Mouse (Mus musculus) urinary bladder, postnatal 4 days (tissue): ENCODE results near the gene Arfip1.

Experiments
- DNase-seq, 2 experiments: peaks; one replicate each; pipeline ENCODE4 v3.0.0; 2021 to 2022; ENCODE audit warnings: low spot score in 2 of 2

The Arfip1 gene

DNA sequence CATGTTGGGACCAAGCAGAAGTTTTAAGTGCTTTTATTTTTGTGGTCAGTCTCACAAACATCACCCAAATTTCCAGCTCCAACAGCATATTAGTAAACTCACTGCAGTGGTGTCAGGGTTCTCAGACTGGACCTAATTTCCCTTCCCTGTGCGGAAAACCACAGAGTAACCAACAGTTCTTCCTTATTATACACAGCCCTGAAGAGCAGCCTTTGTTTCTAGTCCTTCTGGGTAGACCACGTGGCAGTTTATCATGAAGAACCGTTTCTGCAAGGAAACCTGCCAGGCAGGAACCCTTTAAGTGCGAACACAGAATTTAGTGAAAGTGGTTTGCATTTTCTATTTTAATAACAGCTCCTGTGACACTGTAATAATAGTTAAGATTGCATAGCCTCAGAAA is 90.3 kb downstream of the Arfip1 start:
- DNase-seq = no peak

DNA sequence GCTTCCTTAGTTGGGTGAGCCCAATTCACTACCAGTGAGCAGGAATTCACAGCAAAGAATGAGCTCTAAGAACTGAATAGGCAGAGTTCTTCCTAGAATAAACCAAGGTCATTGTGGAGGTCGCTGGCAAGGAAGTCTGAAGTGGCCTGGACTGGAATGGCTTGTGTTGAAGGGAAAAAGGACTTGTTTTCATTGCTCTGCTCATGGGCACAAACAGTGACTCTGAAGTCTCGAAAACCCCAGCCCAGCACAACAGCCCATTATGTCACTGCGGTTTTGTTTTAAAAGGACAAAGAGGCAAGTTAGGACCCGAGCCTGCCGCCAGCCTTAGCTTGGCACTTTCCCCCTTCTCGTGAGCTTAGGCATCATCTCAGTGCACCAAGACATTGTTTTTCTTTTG is 93.7 kb downstream of the Arfip1 start:
- DNase-seq = no peak

DNA sequence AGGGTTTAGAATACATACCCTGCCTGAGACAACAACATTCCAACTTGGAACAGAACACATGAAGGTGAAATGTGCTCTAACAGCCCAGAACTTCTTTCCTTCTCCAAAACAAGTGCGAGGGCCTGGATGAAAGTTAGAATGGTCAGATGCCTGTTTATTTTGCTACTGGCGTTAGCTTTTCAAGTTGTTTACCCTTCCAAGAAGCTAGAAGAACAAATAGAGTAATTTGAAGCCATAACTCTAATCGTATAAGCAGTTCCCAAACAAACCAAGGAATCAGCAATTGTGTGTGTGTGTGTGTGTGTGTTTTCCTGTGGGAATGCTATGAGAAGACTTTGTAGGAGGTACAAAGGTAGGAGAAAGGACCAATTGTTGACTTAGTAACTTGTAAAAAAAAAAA is 97.5 kb downstream of the Arfip1 start:
- DNase-seq = no peak

DNA sequence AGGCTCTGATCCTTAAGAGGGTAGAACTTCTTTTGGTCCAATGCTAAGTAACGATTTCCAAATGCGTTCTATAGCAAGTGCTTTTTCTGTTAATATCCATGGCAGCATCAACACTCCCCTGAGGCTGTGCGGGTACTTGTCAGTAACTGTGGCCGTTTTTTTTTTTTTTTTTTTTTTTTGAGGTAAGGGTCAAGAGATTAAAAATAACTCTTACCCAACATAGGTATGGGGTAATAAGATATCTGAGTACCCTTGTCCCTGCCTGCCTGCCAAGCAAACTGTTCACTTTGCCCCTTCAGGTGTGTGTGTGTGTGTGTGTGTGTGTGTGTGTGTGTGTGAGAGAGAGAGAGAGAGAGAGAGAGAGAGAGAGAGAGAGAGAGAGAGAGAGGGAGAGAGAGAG is 98.1 kb downstream of the Arfip1 start:
- DNase-seq = no peak

DNA sequence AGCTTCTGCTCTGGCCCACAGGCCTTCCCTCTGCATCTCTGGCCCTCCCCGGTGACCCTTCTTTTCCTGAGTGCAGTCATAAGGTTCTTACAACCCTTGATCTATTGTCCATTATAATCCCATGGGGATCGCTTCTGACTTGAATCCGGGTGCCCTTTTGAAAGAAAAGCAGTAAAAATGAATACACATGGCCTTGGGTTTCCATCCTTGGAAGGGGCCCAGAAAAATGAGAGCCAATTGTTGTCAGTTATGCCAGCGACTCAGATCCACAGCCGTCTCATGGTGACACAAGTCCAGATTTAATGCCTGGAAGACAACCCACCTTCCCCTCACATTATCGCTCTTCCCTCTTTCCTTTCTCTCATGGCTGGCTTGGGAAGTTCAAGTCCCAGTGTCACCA is 100.3 kb downstream of the Arfip1 start:
- DNase-seq = no peak

DNA sequence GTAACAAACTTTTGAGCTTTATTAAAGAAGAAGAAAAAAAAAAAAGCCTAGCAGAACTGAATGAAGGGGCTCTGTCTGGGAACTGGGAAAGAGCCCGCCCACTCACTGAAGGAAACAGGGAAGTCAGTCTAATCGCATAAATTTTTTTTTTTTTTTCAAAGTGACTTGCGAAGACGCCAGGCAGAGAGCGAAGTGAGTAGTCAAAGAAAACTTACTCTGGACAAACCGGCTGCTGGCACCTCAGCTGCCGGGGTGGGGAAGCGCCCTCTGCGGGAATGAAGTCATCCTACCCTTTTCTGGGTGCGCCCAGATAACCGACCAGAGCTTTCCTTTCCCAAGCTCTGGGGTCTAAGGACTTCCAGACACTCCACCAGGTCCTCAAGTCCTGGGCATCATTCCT is 101.3 kb downstream of the Arfip1 start:
- peak in 1 of 2 experiments; percentile 39 for DNase-seq

DNA sequence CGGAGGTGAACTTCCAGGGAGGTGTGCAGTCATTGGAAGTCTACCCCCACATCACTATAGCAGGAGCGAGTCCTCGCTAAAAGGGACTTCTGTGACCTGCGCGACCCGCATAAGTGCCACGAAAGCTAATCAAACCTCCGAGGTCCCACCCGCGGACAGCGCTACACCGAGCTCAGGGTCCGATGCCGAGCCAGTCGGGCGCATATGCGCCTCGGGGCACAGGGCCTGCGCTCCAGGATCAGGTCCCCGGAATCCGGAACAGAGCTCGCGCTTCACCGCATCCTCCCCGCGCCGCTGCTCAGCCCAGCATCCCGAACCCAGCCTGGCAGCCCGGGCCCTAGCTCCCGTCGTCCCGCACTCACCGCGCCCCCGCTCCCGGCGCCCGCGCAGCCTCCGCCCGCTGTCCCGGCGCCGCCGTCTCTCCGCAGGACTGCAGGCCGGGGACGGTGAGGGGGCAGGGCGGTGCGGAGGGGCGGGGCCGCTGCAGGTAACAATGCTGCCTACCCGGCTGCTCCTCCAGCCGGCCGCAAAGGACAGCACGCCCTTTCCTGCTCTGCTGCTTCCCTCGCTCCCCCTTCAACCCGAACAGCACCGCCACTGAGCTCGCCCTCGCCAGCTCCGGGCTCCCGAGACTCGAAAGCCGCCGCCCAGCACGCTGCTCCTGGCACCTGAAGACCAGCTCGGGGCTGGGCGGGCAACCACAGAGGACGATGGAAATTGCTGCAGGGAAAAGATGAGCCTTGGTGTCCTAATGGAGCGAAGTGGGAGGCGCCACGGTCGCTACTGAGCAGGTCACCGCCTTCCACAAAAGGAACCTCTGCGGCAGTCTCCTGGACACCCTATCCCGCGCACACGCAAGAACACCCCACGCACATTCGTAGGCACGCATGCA is 102.2 kb downstream of the Arfip1 start, which contains the start of gene Fhdc1:
Gene Fhdc1, minus strand, starts transcription at position 424 of the 892 bp plus-strand sequence.
- peak in 1 of 2 experiments; percentile 59 for DNase-seq

DNA sequence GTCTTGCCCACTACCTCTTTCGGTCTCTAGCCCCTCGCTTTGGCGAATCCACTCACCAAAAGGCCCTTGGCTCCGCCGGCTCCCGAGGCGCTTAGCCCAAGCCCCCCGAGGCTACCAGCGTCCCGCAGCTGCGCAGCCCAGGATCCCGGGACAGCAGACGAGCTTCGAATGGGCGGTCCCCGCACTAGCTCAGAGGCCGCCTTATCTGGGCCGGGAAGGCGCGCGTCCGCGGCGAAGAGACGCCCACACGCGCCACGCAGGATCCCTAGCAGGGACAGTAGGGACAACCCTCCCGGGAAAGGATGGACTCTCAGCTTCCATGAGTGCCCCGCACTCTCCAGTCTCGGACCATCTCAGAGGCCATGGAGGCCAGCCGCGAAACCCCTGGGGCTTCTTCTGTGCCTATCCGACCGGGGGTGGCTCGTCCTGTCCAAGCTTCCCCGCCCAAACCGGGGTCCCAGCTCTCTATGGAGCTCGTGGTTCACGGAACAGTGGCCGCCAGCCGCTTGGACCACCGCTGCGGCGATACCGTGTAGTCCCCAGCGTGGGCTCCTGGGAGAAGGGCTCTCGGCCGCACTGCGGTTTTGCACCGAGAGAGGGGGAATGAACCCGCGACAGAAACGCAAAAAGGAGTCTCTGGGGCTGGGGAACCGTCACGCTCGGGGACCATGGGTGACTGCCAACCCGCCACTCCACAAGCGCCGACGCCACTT is 103.0 kb downstream of the Arfip1 start:
- peak; percentile 47 to 69 for DNase-seq

DNA sequence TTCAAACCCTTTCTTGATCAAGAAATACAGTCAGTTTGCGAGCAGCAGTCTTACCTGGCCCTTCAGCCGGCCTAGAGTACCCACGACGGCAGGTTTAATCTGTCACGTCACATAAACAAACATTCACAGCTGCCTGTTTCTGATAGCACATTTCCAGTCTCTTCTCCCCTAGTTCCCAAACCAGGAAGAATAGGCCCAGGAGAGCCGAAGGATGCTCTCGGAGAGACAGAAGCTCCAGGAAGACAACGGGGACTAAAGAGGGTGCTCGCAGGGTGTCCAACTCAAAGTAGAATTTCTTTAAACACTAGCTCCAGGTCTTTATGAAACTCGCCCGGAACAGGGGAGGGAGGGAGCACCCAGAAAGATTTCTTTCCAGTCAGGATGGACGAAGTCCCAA is 103.5 kb downstream of the Arfip1 start:
- no peak for DNase-seq

DNA sequence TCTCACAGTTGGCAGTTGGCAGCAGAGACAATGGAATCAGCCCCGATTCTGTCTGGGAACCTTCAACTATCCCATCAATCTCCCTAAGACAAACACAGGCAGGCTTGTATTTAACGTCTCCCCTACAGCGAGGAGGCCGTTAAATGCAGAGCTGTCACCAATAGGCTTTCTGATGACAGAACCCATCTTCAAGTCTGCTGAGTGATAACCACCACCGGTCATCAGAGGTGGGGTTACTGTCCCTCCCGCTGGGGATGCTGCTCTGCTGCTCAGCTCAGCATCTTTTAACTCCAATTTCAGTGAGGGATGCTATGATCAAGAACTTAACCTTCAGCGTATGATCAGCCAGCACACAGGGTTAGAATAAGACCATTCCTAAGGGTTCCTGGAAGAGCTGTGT is 104.2 kb downstream of the Arfip1 start:
- no peak for DNase-seq

DNA sequence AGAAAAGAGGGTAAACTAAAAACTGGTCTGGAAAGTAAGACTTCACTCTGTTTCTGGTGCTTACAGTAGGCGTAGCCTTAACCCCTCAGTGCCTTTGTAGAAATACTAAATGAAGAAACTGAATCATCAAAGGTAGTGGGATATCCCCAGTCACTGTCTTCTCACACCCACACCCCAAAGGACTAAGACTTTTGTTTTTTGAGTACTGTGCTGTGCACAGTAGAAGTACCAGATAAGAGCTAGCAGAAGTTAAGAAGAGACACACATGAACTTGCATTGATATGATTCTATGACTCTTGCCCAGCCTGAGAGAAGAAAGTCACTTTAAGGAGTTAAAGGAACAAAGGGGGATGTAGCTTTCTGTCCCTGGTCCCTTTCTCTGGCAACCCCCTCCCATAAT is 104.9 kb downstream of the Arfip1 start:
- DNase-seq = no peak

DNA sequence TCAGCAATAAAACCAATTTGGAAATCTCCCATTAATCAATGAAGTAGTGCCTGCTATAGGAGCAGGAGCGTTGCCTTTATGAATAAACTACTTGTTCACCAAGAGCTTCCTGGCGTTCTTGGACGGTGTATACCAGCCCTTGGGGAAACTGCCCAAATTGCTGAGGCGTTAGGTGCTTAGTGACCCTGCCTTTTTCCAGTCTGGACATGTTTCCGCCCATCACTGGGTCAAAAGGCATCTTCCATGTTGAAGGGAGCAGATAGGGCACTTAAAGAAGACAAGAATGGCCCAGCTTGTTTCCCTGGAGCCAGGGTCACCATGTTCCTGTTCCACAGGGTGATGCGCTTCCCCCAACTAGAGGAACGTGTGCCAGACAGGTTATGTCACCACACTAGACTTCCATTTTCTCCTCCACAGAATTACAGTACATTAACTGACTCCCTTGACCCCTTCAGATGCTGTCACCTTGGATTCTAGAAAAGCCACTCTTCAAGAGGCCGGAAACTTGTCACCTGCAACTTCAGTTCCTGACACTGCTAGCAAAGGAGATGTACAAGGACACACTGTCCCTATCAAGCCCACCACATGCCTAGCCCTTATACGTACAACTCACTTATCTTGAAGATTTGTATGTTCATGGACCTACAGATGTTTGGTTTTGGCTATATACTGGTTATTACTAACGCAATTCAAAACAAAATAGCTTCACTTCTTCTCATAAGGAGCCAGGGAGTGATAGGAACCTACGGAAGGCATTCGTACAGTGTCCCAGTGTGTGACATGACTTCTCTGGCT is 107.2 kb downstream of the Arfip1 start:
- no peak for DNase-seq

DNA sequence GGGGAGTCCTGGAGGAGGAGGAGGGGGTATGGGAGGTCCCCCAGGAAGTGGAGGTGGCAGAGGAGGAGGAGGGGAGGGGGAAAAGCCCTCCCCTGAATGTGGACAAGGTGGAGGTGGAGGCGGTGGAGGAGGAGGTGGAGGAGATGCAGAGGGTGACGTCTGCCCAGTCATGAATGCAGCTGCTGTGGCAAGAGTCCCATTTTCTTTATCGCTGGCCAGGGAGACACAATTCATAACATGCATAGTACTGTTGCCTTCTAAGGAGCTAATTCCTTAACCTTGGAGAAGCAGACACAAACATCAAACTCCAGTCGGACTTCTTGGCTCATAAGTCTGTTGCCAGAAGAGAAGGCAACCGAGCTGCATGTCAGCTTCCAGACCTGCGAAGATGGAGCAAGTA is 108.0 kb downstream of the Arfip1 start:
- no peak for DNase-seq

DNA sequence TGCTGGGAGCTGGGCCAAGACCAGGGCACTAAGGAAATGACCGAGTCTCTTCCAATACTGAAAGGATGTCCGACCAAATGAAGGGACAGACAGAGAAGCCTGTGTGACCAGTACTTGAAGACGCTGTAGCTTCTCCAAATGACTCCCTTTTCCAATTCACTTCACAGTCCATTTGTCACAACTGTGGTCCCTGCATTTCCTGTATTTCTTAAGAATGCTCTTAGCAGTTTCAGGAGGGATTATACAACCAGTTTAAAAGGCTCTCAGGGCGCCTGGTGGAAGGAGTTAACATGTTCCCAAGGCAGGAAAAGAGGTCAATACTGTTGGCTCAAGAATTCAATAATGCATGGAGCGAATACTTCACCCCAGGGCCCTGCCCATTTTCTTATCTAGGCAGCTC is 109.5 kb downstream of the Arfip1 start:
- no peak for DNase-seq

DNA sequence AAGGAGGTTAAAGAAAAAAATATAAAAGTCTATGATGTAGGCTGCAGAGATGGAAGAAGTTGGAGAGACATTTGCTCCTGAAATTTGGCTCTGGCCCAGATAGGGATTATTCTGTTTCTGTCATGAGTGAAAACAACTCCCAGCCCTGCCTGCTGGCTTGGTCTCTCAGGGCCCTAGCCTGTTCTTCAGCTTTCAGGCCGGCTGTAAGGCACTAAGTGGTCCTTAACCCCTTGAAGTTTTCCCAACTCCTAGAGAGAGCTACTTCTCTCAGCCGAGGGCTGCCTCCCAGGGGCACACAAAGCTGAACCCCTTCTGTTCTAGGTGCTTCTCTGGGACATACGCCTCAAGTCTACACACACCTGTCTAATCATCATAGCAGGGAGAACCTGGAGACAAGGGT is 109.9 kb downstream of the Arfip1 start:
- DNase-seq = no peak

DNA sequence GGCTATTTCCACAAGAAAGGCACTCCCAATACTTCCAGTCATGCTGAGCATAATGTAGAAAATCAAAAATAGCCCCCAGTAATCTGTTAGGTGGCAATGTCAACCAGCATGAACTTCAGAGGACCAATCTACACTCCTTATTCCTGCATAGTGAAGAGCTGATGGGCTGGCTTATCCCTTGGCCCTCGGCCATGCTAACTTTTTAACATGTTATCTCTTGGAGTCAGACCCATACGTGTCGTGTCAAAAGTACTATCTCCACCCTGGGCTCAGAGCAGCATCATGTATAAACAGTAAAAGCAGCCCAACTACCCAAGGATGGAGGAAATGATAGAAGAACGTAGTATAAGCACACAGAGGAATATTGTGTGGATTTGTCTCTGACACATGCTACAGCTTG is 111.3 kb downstream of the Arfip1 start:
- DNase-seq = no peak

DNA sequence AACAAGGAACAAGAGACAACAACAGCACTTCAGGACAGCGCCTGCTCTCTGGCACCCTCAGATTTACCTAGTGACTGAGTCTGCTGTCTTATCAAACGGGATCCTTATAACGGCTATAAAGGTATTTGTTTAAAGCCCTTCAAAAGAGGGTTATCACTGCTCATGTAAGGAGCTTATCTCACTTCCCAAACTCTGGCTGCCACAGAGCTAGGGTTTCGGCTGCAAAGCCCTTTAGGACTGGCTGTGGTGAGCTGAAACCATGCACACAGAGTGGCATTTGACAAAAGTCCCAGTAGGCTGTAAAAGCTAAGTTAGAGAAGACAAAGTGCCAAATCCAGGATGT is 114.3 kb downstream of the Arfip1 start:
- no peak for DNase-seq

DNA sequence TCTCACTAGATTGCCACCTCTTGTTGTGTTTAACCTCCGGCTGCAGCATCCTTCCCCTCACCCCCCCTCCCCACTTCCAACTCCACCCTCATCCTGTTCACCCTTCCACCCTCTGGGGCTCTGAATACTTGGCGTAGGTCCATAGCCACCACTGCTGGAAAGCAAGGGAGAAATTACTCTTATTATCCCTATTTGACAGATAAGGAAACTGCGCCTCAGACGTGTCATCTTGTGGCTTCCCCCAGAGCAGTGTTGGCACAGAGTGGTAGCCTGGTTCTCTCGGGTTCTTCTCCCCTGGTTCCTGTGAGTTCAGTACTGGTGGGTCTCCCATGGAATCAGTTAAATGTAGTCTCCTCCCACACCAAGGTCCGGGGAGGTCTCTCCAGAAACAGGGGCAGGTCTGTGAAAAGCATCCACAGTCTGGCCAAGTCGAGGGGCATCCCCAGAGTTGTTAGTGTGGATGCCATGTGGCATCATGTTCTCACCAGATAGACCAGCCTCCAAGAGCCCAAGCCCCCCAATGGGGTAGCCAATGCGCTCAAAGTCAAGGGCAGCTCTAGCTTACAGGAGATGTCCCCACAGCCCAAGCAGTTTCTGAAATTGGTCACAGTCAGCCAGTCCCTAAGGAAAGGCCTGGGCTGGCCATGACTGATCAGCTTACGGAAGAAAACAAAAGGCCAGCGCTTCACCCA is 114.9 kb downstream of the Arfip1 start:
- no peak for DNase-seq

DNA sequence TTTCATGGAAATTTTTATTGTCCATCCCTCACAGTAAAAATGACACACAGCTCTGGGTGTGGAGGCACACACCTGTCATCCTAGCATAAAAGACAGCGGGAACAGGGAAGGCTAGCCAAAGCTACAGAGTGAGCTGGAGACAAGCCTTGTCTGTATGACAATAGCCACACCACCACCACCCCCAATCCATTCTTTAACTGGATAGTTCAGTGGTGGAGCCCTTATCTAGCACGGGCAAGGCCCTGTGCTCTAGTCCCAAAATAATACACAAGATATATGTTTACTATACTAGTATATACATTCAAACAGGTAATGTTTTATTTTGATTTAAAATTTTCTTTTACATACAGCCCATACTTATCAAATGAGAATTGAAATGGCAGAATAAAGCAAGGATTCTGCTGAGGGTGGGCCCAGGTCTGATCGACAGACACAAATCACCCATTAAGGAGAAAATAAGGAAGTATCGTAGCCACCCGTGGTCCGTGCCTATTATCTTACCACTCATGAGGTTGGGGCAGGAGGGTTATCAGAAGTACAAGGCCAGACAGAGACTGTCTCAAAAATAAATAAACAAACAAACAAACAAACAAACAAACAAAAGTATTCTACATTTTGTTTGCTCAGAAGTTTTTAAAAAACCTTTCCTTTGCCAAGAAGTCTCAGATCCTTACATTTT is 116.5 kb downstream of the Arfip1 start:
- no peak for DNase-seq

DNA sequence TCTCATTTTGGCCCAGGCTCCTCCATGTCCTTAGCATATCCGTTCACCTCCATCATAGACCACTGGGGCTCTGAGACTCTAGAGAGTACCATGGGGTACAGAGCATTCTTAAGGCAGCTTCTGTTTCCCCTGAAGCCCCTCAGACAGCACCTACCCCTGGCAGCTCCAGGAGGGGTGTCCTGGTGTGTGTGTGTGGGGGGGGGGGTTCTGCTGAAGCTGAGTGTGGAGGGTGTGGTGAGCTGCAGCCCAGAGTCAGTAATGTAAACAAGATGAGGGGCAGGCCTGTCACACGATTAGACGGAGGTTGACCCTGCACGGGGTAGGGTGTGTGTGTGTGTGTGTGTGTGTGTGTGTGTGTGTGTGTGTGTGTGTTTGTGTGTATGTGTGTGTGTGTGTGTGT is 120.7 kb downstream of the Arfip1 start:
- DNase-seq = no peak

DNA sequence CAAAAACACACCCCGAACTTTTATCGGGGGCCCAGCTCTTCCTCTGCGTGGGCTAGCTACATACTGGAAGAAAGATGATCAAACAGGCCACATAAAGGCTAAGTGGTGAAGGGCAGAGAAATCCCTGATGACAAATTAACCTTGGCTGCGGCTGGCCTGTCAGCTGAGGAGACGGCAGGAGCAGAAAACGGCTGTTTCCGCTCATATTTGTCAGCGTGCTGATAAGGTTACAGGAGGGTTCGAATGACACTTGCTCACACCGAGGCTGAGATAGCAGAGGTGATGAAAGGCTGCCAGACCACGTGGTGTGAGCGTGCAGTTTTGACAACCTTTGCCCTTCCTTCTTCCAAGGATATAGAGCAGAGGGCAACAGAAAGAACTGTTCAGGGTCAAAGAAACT is 121.5 kb downstream of the Arfip1 start:
- DNase-seq = no peak
